Mouse (Mus musculus) stomach, embryonic 15.5 days (tissue): ENCODE results near the gene Fndc8. TPM values are rescaled to one million over a fixed set of nuclear protein-coding genes. Genes with fewer than 3 reads are reported as not detected.
"Not testable (repeated sequence)": the region's sequence is repeated elsewhere in the genome, so short reads cannot be mapped to it uniquely, and the experiment has no call there.

Experiments used
- ATAC-seq: fragments of 200-750 bp; cut with Nextera tagmentation; 2 replicates; pipeline ENCODE4 v1.8.0; 2017; ENCODE audit warnings: low read depth, moderate number of reproducible peaks, moderate TSS enrichment; ENCODE audit not compliant: insufficient read depth, low FRiP score
- H3K27ac ChIP-seq: fragments of 300-500 bp; sonication (generic); 2 replicates; pipeline ENCODE4 v1.5.1; 2015; ENCODE audit warnings: mild to moderate bottlenecking, inconsistent platforms
- H3K27me3 ChIP-seq: fragments of 300-500 bp; sonication (generic); replicated peaks from 2 replicates; pipeline ENCODE4 v1.6.1; 2015; ENCODE audit warnings: inconsistent platforms
- H3K36me3 ChIP-seq: fragments of 300-500 bp; sonication (generic); 2 replicates; pipeline ENCODE4 v1.6.1; 2015; ENCODE audit warnings: inconsistent platforms
- H3K4me1 ChIP-seq: fragments of 300-500 bp; sonication (generic); 2 replicates; pipeline ENCODE4 v1.6.1; 2015; ENCODE audit warnings: inconsistent platforms
- H3K4me2 ChIP-seq: fragments of 300-500 bp; sonication (generic); 2 replicates; pipeline ENCODE4 v1.6.1; 2015; ENCODE audit warnings: mild to moderate bottlenecking, inconsistent platforms
- H3K4me3 ChIP-seq: fragments of 300-500 bp; sonication (generic); replicated peaks from 2 replicates; pipeline ENCODE4 v1.5.1; 2015; ENCODE audit warnings: inconsistent platforms
- H3K9ac ChIP-seq: fragments of 300-500 bp; sonication (generic); 2 replicates; pipeline ENCODE4 v1.6.1; 2015; ENCODE audit warnings: inconsistent platforms
- H3K9me3 ChIP-seq: fragments of 300-500 bp; sonication (generic); 2 replicates; pipeline ENCODE4 v1.6.1; 2016; ENCODE audit warnings: inconsistent platforms
- WGBS: fragments of 180-500 bp; shearing (Covaris S2); methylation state at CpG from one replicate; pipeline ENCODE4 v1.1.7; 2015; 5-methylcytosine and 5-hydroxymethylcytosine counted together
- polyA plus RNA-seq: library from polyadenylated mRNA; unstranded; fragments of >200 nt; fragmentation: Nextera tagmentation; extraction: Ambion mirVana; gene quantifications from 2 replicates; pipeline ENCODE4 v1.2.1, GENCODE M21; 2015

Fndc8 gene
- polyA plus RNA-seq, 1 experiment from 2014 or later = 0.15 TPM

GRCm38 (mm10) chr11:82920768-82921167, 28.8 kb downstream of the Fndc8 start:
- no peaks in the 10 kb centered on the region for H3K4me1 ChIP-seq
- no peak overlapping the region for H3K27ac ChIP-seq
- peaks cover 7% of the 10 kb centered on the region for H3K27me3 ChIP-seq
- no peak overlapping the region for H3K4me2 ChIP-seq
- no peaks in the 10 kb centered on the region for H3K9me3 ChIP-seq
- no peak overlapping the region for H3K4me3 ChIP-seq
- H3K9ac ChIP-seq = no peak overlapping the region
- WGBS = 46% methylated on average over 10 of the region's 10 CpGs
- H3K36me3 ChIP-seq = no peaks in the 10 kb centered on the region
- ATAC-seq = no peak

- Histone ChIP-seq H3K4me1 (no peaks in the 10 kb centered on the region), H3K36me3 (no peaks in the 10 kb centered on the region), H3K4me3 (no peak overlapping the region), H3K9me3 (no peaks in the 10 kb centered on the region), H3K27me3 (peaks cover 11% of the 10 kb centered on the region), H3K27ac (no peak overlapping the region), H3K4me2 (no peak overlapping the region), H3K9ac (no peak overlapping the region)
- 76% methylated on average over 4 of the region's 4 CpGs for WGBS
- ATAC-seq = no peak
Observed at GRCm38 (mm10) chr11:82921691-82922090, 29.8 kb downstream of the Fndc8 start.

- not testable (repeated sequence) for H3K4me1 ChIP-seq, H3K4me3 ChIP-seq, H3K9me3 ChIP-seq, ATAC-seq, H3K36me3 ChIP-seq, H3K27ac ChIP-seq, H3K9ac ChIP-seq, H3K4me2 ChIP-seq
- peaks cover 15% of the 10 kb centered on the region for H3K27me3 ChIP-seq
- WGBS = 68% methylated on average over 6 of the region's 6 CpGs
Observed at GRCm38 (mm10) chr11:82923910-82924309, 32.0 kb downstream of the Fndc8 start.

- H3K27me3 ChIP-seq = peaks cover 30% of the 10 kb centered on the region
- no peak overlapping the region for H3K9ac ChIP-seq
- WGBS = 32% methylated on average over 20 of the region's 20 CpGs
- no peak overlapping the region for H3K4me2 ChIP-seq
- no peaks in the 10 kb centered on the region for H3K9me3 ChIP-seq
- no peaks in the 10 kb centered on the region for H3K36me3 ChIP-seq
- H3K4me1 ChIP-seq = peaks cover 13% of the 10 kb centered on the region; the same call in 1 of the 2 replicates
- no peak overlapping the region for H3K27ac ChIP-seq
- H3K4me3 ChIP-seq = no peak overlapping the region
- ATAC-seq = no peak
Observed at GRCm38 (mm10) chr11:82928897-82929632, 37.1 kb downstream of the Fndc8 start.

- Histone ChIP-seq H3K4me2 (no peak overlapping the region), H3K27me3 (peaks cover 35% of the 10 kb centered on the region), H3K9me3 (no peaks in the 10 kb centered on the region), H3K9ac (no peak overlapping the region), H3K27ac (no peak overlapping the region), H3K4me3 (no peak overlapping the region), H3K4me1 (peaks cover 13% of the 10 kb centered on the region; the same call in 1 of the 2 replicates), H3K36me3 (no peaks in the 10 kb centered on the region)
- ATAC-seq = no peak
- WGBS = 50% methylated on average over 3 of the region's 3 CpGs
Observed at GRCm38 (mm10) chr11:82929633-82929950, 37.7 kb downstream of the Fndc8 start.

GRCm38 (mm10) chr11:82930391-82930955, 38.5 kb downstream of the Fndc8 start:
- 2% methylated on average over 82 of the region's 85 CpGs for WGBS
- H3K36me3 ChIP-seq, H3K9ac ChIP-seq, H3K27ac ChIP-seq, ATAC-seq, H3K9me3 ChIP-seq: not testable (repeated sequence)
- Histone ChIP-seq H3K4me1 (peaks cover 13% of the 10 kb centered on the region; the same call in 1 of the 2 replicates), H3K4me3 (peak overlapping the region; percentile 48), H3K4me2 (peak overlapping the region; percentile 93), H3K27me3 (peaks cover 36% of the 10 kb centered on the region)

- not testable (repeated sequence) for ATAC-seq, H3K27ac ChIP-seq, H3K9ac ChIP-seq, H3K36me3 ChIP-seq, H3K9me3 ChIP-seq
- Histone ChIP-seq H3K27me3 (peaks cover 36% of the 10 kb centered on the region), H3K4me3 (peak overlapping the region; percentile 48), H3K4me2 (peak overlapping the region; percentile 93), H3K4me1 (peaks cover 13% of the 10 kb centered on the region; the same call in 1 of the 2 replicates)
- WGBS = 1% methylated on average over 58 of the region's 63 CpGs
Observed at GRCm38 (mm10) chr11:82931161-82931560, 39.2 kb downstream of the Fndc8 start.

- H3K27me3 ChIP-seq = peaks cover 43% of the 10 kb centered on the region
Observed at GRCm38 (mm10) chr11:82931671-82932450, 39.9 kb downstream of the Fndc8 start.

GRCm38 (mm10) chr11:82933186-82933585, 41.3 kb downstream of the Fndc8 start:
- 2% methylated on average over 27 of the region's 29 CpGs for WGBS
- peaks cover 13% of the 10 kb centered on the region; the same call in 1 of the 2 replicates for H3K4me1 ChIP-seq
- peak overlapping the region; percentile 93 for H3K4me2 ChIP-seq
- H3K9me3 ChIP-seq = no peaks in the 10 kb centered on the region
- peak overlapping the region; percentile 48 for H3K4me3 ChIP-seq
- H3K27ac ChIP-seq = no peak overlapping the region
- ATAC-seq = no peak
- peaks cover 51% of the 10 kb centered on the region for H3K27me3 ChIP-seq
- H3K36me3 ChIP-seq = no peaks in the 10 kb centered on the region
- no peak overlapping the region for H3K9ac ChIP-seq

More at GRCm38 (mm10) chr11:82931671-82932450, 39.9 kb downstream of the Fndc8 start:
- peak overlapping the region; percentile 48 for H3K4me3 ChIP-seq
- H3K4me1 ChIP-seq = peaks cover 13% of the 10 kb centered on the region; the same call in 1 of the 2 replicates
- not testable (repeated sequence) for H3K9me3 ChIP-seq, H3K36me3 ChIP-seq, H3K27ac ChIP-seq, H3K9ac ChIP-seq, ATAC-seq
- H3K4me2 ChIP-seq = peak overlapping the region; percentile 93
- under 1% methylated on average over 115 of the region's 119 CpGs for WGBS

GRCm38 (mm10) chr11:82943336-82943735, 51.4 kb downstream of the Fndc8 start:
- no peaks in the 10 kb centered on the region for H3K9me3 ChIP-seq
- 0 out of 2 replicates have a peak, but pooled peaks cover 4% of the 10 kb centered on the region for H3K27me3 ChIP-seq
- no peak for ATAC-seq
- H3K27ac ChIP-seq = no peak overlapping the region
- no peak overlapping the region for H3K4me3 ChIP-seq
- no peak overlapping the region for H3K9ac ChIP-seq
- H3K36me3 ChIP-seq = no peaks in the 10 kb centered on the region
- no peak overlapping the region for H3K4me2 ChIP-seq
- WGBS = 53% methylated on average over 6 of the region's 6 CpGs
- H3K4me1 ChIP-seq = no peaks in the 10 kb centered on the region

GRCm38 (mm10) chr11:82945636-82946035, 53.7 kb downstream of the Fndc8 start:
- no peak overlapping the region for H3K4me3 ChIP-seq
- no peak overlapping the region for H3K9ac ChIP-seq
- no peaks in the 10 kb centered on the region; the same call in 1 of the 2 replicates for H3K4me1 ChIP-seq
- no peak overlapping the region for H3K27ac ChIP-seq
- no peaks in the 10 kb centered on the region for H3K36me3 ChIP-seq
- H3K4me2 ChIP-seq = no peak overlapping the region
- no peak for ATAC-seq
- 41% methylated on average over 2 of the region's 2 CpGs for WGBS
- H3K27me3 ChIP-seq = peaks cover 11% of the 10 kb centered on the region
- H3K9me3 ChIP-seq = no peaks in the 10 kb centered on the region

GRCm38 (mm10) chr11:82947457-82947856, 55.5 kb downstream of the Fndc8 start:
- Histone ChIP-seq H3K4me1 (peaks cover 13% of the 10 kb centered on the region; the same call in 1 of the 2 replicates), H3K9ac (no peak overlapping the region), H3K27me3 (peaks cover 27% of the 10 kb centered on the region), H3K4me3 (no peak overlapping the region), H3K4me2 (no peak overlapping the region), H3K27ac (no peak overlapping the region), H3K36me3 (no peaks in the 10 kb centered on the region), H3K9me3 (no peaks in the 10 kb centered on the region)
- WGBS = 58% methylated on average over 4 of the region's 4 CpGs
- ATAC-seq = no peak
